In the genomic region with DNA sequence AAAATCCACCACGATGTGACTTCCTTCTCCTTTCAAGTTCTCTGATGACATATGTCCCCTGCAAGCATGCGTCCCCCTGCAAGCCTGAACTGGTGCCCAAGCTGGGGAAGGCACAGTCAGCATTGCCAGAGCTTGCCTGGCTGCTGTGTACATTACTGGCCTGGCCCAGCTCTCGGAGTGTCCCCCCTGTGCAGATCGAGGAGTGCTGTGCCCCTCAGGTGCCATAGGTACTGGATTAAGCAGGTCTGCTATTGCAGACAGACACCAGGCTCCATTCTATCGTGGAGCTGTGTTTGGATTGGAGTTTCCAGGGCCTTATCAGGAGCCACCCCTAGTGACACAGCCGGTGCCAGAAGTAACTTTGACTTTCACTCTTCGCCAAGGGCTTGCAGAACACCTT, we compare ENCODE assay signal across 9 mouse cellular contexts.
DNase-seq lines count a peak whose midpoint lies in the region; ATAC-seq lines count a peak whose summit lies in the region.
"Had no signal": no experiment of that assay in that cellular context is flagged by ENCODE, and none has a peak within 500 bp of the region (broad histone marks: within the 10 kb centered on the region; RNA-seq: fewer than 3 reads in every experiment).

No protein-coding gene starts in this region.

- peak overlapping the region; percentile 95 for H3K27ac ChIP-seq in heart, embryonic 15.5 days
- H3K27ac ChIP-seq in stomach, embryonic 16.5 days (ENCODE audit: low read length) = no peak overlapping the region
- H3K27ac ChIP-seq in forebrain, embryonic 10.5 days = no peak overlapping the region

- H3K4me3 ChIP-seq in megakaryocyte, embryonic 14.5 days (replicated peaks) = peak overlapping the region; percentile 33
- H3K4me3 ChIP-seq in heart, embryonic 15.5 days = peak overlapping the region; percentile 51
- peak overlapping the region; percentile 12 for H3K4me3 ChIP-seq in stomach, embryonic 16.5 days (replicated peaks; ENCODE audit: low read length)
- H3K4me3 ChIP-seq in forebrain, embryonic 10.5 days = no peak overlapping the region

- H3K36me3 ChIP-seq in megakaryocyte, embryonic 14.5 days (replicated peaks; ENCODE audit: low read length) = no peaks in the 10 kb centered on the region
- no peaks in the 10 kb centered on the region for H3K36me3 ChIP-seq in heart, embryonic 15.5 days
- H3K36me3 ChIP-seq in stomach, embryonic 16.5 days (ENCODE audit: control insufficient read depth, insufficient read depth, low read length) = no peaks in the 10 kb centered on the region
- no peaks in the 10 kb centered on the region for H3K36me3 ChIP-seq in forebrain, embryonic 10.5 days (replicated peaks)

- H3K27me3 ChIP-seq in megakaryocyte, embryonic 14.5 days (replicated peaks) = peaks cover 2% of the 10 kb centered on the region
- H3K27me3 ChIP-seq in heart, embryonic 15.5 days = no peaks in the 10 kb centered on the region
- H3K27me3 ChIP-seq in stomach, embryonic 16.5 days (ENCODE audit: control insufficient read depth, insufficient read depth, low read length) = no peaks in the 10 kb centered on the region
- peaks cover 60% of the 10 kb centered on the region for H3K27me3 ChIP-seq in forebrain, embryonic 10.5 days (ENCODE audit: poor library complexity, severe bottlenecking)

- no peaks in the 10 kb centered on the region for H3K9me3 ChIP-seq in megakaryocyte, embryonic 14.5 days
- H3K9me3 ChIP-seq in heart, embryonic 15.5 days (replicated peaks) = no peaks in the 10 kb centered on the region
- H3K9me3 ChIP-seq in stomach, embryonic 16.5 days (replicated peaks; ENCODE audit: control insufficient read depth, low read length) = no peaks in the 10 kb centered on the region
- no peaks in the 10 kb centered on the region for H3K9me3 ChIP-seq in forebrain, embryonic 10.5 days

- H3K9ac ChIP-seq in heart, embryonic 15.5 days = peak overlapping the region; percentile 43
- no peak overlapping the region; the same call in 1 of the 2 replicates for H3K9ac ChIP-seq in stomach, embryonic 16.5 days (ENCODE audit: low read length)

- peak overlapping the region; percentile 65 for H3K4me2 ChIP-seq in heart, embryonic 15.5 days
- H3K4me2 ChIP-seq in stomach, embryonic 16.5 days (ENCODE audit: low read depth, low read length) = peak overlapping the region; percentile 23; the same call in 1 of the 2 replicates

- no peak for ATAC-seq in megakaryocyte, adult 5-6 weeks (ENCODE audit: poor library complexity, severe bottlenecking)
- ATAC-seq in heart, embryonic 15.5 days (replicated peaks; ENCODE audit: insufficient number of reproducible peaks, insufficient read depth, low FRiP score, low read depth) = peak; percentile 92
- ATAC-seq in stomach, embryonic 16.5 days (ENCODE audit: insufficient read depth, low FRiP score) = peak; percentile 62; the same call in 1 of the 2 replicates

- DNase-seq in kidney, postnatal 10 days = peak; percentile 50
- no peak for DNase-seq in forebrain, embryonic 10.5 days (ENCODE audit: extremely low spot score, low spot score)
- DNase-seq in spleen, adult 18-20 months = no peak
- no peak for DNase-seq in cerebellum, adult 18-20 months
- DNase-seq: cerebellum, adult 11-12 months had no signal

- H3K4me1 ChIP-seq in megakaryocyte, embryonic 14.5 days = peaks cover 3% of the 10 kb centered on the region; the same call in 1 of the 2 replicates
- peaks cover 16% of the 10 kb centered on the region for H3K4me1 ChIP-seq in heart, embryonic 15.5 days (replicated peaks)
- no peaks in the 10 kb centered on the region for H3K4me1 ChIP-seq in stomach, embryonic 16.5 days (ENCODE audit: control insufficient read depth, insufficient read depth, low read length)
- H3K4me1 ChIP-seq in forebrain, embryonic 10.5 days = peaks cover 3% of the 10 kb centered on the region; the same call in 1 of the 2 replicates

- WGBS in heart, embryonic 15.5 days = 19% methylated on average over 7 of the region's 7 CpGs
- 41% methylated on average over 7 of the region's 7 CpGs for WGBS in stomach, embryonic 16.5 days
- 82% methylated on average over 7 of the region's 7 CpGs for WGBS in forebrain, embryonic 10.5 days
